Mouse (Mus musculus): Measurements from ENCODE around the gene Wipi1. TPM values are rescaled to one million over a fixed set of nuclear protein-coding genes. Genes with fewer than 3 reads are reported as not detected.

Wipi1 gene
- 20.8 and 22.9 TPM in 2 replicates for polyA plus RNA-seq (2021; fragmentation: Nextera tagmentation)
- long read RNA-seq, experiment 1, transcript Wipi1-202 (13 exons, 2,050 nt), result minor isoform, 13 of 44 reads
- long read RNA-seq, experiment 1, transcript Wipi1-201 (12 exons, 3,338 nt), result major isoform, 20 of 44 reads
- long read RNA-seq, experiment 1, partial matches to known transcripts, result 6 of 44 reads
- long read RNA-seq, experiment 1, other reads (novel, unspliced or antisense), result 5 of 44 reads
- long read RNA-seq, experiment 2, transcript Wipi1-202 (13 exons, 2,050 nt), result minor isoform, 55 of 178 reads
- long read RNA-seq, experiment 2, transcript Wipi1-201 (12 exons, 3,338 nt), result major isoform, 111 of 178 reads
- long read RNA-seq, experiment 2, partial matches to known transcripts, result 1 of 178 reads
- long read RNA-seq, experiment 2, other reads (novel, unspliced or antisense), result 11 of 178 reads

GRCm38 (mm10) chr11:109611303-109612149, at the start of gene Wipi1:
Wipi1 (minus strand) TSS chr11:109611967.

GRCm38 (mm10) chr11:109649206-109649605, 37.4 kb upstream of the Wipi1 start, which contains the start of gene Prkar1a:
Prkar1a (plus strand) TSS chr11:109649405.

Other genes starting within 250 kb of the Wipi1 start
- 23.6 and 24.9 TPM in 2 replicates for gene Gna13, start 249.1 kb downstream of the Wipi1 start, polyA plus RNA-seq (2021; fragmentation: Nextera tagmentation)
- gene 9930022D16Rik, start 198.1 kb downstream of the Wipi1 start, polyA plus RNA-seq (2021; fragmentation: Nextera tagmentation), result not detected in 2 replicates
- 27.3 and 29.8 TPM in 2 replicates for gene Amz2, start 186.0 kb downstream of the Wipi1 start, polyA plus RNA-seq (2021; fragmentation: Nextera tagmentation)
- 15.9 and 32.5 TPM in 2 replicates for gene Arsg, start 138.6 kb downstream of the Wipi1 start, polyA plus RNA-seq (2021; fragmentation: Nextera tagmentation)
- gene Slc16a6, start 138.4 kb downstream of the Wipi1 start, polyA plus RNA-seq (2021; fragmentation: Nextera tagmentation), result 4.4 and 11.7 TPM in 2 replicates
- gene Prkar1a, start 37.4 kb upstream of the Wipi1 start, polyA plus RNA-seq (2021; fragmentation: Nextera tagmentation), result 410 and 413 TPM in 2 replicates
- 12.7 and 14.2 TPM in 2 replicates for gene Fam20a, start 110.3 kb upstream of the Wipi1 start, polyA plus RNA-seq (2021; fragmentation: Nextera tagmentation)
- not detected in 2 replicates for gene 1700012B07Rik, start 216.1 kb upstream of the Wipi1 start, polyA plus RNA-seq (2021; fragmentation: Nextera tagmentation)